Mouse (Mus musculus) heart, embryonic 10.5 days (tissue): ENCODE measurements around the gene H2-Q6. TPM values are rescaled to one million over a fixed set of nuclear protein-coding genes. Genes with fewer than 3 reads are reported as not detected.
"Not testable (repeated sequence)": the region's sequence is repeated elsewhere in the genome, so short reads cannot be mapped to it uniquely, and the experiment has no call there.

Experiments
- DNase-seq: peaks from one replicate; pipeline ENCODE4 v3.0.0-alpha.2; 2017; ENCODE audit warnings: low spot score
- H3K27ac ChIP-seq: fragments of 300-500 bp; sonication (generic); 2 replicates; pipeline ENCODE4 v1.5.1; 2016; ENCODE audit warnings: mild to moderate bottlenecking
- H3K27me3 ChIP-seq: fragments of 300-500 bp; sonication (generic); 2 replicates; pipeline ENCODE4 v1.6.1; 2016; ENCODE audit warnings: mild to moderate bottlenecking; ENCODE audit not compliant: poor library complexity, insufficient read depth, severe bottlenecking
- H3K36me3 ChIP-seq: fragments of 300-500 bp; sonication (generic); 2 replicates; pipeline ENCODE4 v1.6.1; 2016; ENCODE audit warnings: mild to moderate bottlenecking, moderate library complexity
- H3K4me1 ChIP-seq: fragments of 300-500 bp; sonication (generic); 2 replicates; pipeline ENCODE4 v1.6.1; 2016; ENCODE audit warnings: mild to moderate bottlenecking
- H3K4me3 ChIP-seq: fragments of 300-500 bp; sonication (generic); 2 replicates; pipeline ENCODE4 v1.5.1; 2016; ENCODE audit warnings: mild to moderate bottlenecking, moderate library complexity
- H3K9me3 ChIP-seq: fragments of 300-500 bp; sonication (generic); 2 replicates; pipeline ENCODE4 v1.6.1; 2016; ENCODE audit warnings: mild to moderate bottlenecking, moderate library complexity
- WGBS: fragments of 180-500 bp; shearing (Covaris S2); methylation state at CpG from one replicate; pipeline ENCODE4 v1.1.7; 2016; 5-methylcytosine and 5-hydroxymethylcytosine counted together
- polyA plus RNA-seq: library from polyadenylated mRNA; unstranded; fragments of >200 nt; fragmentation: Nextera tagmentation; extraction: Ambion mirVana; gene quantifications from 2 replicates; pipeline ENCODE4 v1.2.1, GENCODE M21; 2016

The H2-Q6 gene
- polyA plus RNA-seq, 1 experiment from 2014 or later, result 4.9 TPM

DNA sequence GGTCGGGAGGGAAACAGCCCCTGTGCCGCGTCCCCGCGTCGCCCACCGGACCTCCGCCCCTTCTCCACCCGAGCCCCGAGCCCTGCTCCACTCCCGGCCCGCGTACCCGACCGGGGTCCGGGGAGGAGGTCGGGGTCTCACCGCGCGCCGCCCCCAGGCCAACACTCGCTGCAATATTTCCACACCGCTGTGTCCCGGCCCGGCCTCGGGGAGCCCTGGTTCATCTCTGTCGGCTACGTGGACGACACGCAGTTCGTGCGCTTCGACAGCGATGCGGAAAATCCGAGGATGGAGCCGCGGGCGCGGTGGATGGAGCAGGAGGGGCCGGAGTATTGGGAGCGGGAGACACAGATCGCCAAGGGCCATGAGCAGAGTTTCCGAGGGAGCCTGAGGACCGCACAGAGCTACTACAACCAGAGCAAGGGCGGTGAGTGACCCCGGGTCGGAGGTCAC lies 14.7 kb downstream of the H2-Q6 start:
- peak; percentile 76 for DNase-seq
- not testable (repeated sequence) for H3K27ac ChIP-seq, H3K4me1 ChIP-seq, H3K9me3 ChIP-seq, H3K36me3 ChIP-seq
- Histone ChIP-seq H3K27me3 (peaks cover 54% of the 10 kb centered on the region), H3K4me3 (peak overlapping the region; percentile 55)
- WGBS, result 2% methylated on average over 47 of the region's 48 CpGs

DNA sequence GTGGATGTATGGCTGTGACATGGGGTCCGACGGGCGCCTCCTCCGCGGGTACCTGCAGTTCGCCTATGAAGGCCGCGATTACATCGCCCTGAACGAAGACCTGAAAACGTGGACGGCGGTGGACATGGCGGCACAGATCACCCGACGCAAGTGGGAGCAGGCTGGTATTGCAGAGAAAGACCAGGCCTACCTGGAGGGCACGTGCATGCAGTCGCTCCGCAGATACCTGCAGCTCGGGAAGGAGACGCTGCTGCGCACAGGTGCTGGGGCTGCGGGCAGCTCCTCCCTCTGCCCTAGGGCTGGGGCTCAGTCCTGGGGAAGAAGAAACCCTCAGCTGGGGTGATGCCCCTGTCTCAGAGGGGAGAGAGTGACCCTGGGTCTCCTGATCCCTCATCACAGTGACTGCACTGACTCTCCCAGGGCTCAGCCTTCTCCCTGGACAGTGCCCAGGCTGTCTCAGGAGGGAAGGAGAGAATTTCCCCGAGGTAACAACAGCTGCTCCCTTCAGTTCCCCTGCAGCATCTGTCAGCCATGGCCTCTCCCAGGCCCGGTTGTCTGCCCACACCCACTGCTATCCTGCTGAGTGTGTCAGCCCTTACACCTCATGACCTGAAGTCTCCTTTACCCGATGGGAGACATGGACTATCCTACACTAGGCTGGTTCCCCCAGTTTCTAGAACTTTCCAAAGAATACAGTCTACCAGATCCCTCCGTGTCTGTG lies 15.4 kb downstream of the H2-Q6 start:
- H3K36me3 ChIP-seq, H3K9me3 ChIP-seq, H3K4me1 ChIP-seq, H3K27ac ChIP-seq: not testable (repeated sequence)
- peak; percentile 74 for DNase-seq
- Histone ChIP-seq H3K4me3 (peak overlapping the region; percentile 55; the same call in 1 of the 2 replicates), H3K27me3 (peaks cover 49% of the 10 kb centered on the region)
- WGBS, result 30% methylated on average over 27 of the region's 27 CpGs

DNA sequence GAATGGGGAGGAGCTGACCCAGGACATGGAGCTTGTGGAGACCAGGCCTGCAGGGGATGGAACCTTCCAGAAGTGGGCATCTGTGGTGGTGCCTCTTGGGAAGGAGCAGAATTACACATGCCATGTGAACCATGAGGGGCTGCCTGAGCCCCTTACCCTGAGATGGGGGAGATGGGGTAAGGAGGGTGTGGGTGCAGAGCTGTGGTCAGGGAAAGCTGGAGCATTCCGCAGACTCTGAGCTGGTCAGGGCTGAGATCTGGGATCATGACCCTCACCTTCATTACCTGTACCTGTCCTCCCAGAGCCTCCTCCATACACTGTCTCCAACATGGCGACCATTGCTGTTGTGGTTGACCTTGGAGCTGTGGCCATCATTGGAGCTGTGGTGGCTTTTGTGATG lies 17.7 kb downstream of the H2-Q6 start:
- 82% methylated on average over 2 of the region's 2 CpGs for WGBS
- H3K27ac ChIP-seq, result not testable (repeated sequence)
- peak; percentile 64 for DNase-seq

DNA sequence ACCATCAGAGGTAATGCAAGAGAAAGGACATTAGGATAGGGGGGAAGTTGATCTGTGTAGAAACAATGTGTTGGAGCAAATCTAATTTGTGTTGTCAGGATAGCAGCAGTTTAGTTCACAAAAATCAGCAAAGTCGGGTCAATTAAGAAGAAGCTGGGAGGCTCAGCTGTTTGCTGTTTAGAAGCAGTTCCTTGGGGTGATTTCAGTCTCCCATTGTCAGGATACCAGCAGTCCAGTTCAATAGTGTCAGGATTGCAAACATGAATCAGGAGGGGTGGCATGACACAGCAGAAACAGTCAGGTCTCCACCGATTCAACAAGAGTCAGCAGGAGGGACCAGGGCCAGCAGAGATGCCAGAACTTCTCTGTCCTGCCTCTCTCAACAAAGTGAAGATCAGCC lies 19.9 kb downstream of the H2-Q6 start:
- H3K4me1 ChIP-seq, H3K27ac ChIP-seq, H3K9me3 ChIP-seq, H3K36me3 ChIP-seq, H3K4me3 ChIP-seq, DNase-seq: not testable (repeated sequence)
- 84% methylated on average over 2 of the region's 2 CpGs for WGBS
- H3K27me3 ChIP-seq, result peaks cover 25% of the 10 kb centered on the region

More for the DNA sequence above, 17.7 kb downstream of the H2-Q6 start:
- not testable (repeated sequence) for H3K36me3 ChIP-seq, H3K4me3 ChIP-seq, H3K4me1 ChIP-seq, H3K9me3 ChIP-seq
- peaks cover 41% of the 10 kb centered on the region for H3K27me3 ChIP-seq

DNA sequence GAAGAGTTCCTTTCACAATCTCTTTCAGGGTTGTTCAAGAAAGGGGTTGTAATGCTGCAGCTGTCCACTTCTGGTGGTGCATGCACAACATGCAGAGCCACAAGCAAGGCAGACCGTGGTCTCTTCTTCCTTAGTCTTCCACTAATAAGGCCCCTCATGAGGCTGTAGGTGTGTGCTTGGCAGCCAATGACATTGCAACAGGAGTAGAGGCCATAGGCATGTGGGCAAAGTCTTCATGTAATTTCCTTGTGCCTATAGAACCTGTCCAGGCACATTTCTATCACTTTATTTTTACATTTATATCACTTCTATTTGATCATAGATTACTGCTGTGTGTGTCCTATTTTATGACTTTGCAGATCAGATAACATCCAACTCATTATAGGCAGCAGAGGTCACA lies 33.6 kb downstream of the H2-Q6 start:
- not testable (repeated sequence) for H3K4me3 ChIP-seq, DNase-seq, H3K27me3 ChIP-seq, H3K9me3 ChIP-seq, H3K27ac ChIP-seq, H3K4me1 ChIP-seq, H3K36me3 ChIP-seq
- WGBS, result no CpG with 5 or more reads among the region's 1 CpGs

DNA sequence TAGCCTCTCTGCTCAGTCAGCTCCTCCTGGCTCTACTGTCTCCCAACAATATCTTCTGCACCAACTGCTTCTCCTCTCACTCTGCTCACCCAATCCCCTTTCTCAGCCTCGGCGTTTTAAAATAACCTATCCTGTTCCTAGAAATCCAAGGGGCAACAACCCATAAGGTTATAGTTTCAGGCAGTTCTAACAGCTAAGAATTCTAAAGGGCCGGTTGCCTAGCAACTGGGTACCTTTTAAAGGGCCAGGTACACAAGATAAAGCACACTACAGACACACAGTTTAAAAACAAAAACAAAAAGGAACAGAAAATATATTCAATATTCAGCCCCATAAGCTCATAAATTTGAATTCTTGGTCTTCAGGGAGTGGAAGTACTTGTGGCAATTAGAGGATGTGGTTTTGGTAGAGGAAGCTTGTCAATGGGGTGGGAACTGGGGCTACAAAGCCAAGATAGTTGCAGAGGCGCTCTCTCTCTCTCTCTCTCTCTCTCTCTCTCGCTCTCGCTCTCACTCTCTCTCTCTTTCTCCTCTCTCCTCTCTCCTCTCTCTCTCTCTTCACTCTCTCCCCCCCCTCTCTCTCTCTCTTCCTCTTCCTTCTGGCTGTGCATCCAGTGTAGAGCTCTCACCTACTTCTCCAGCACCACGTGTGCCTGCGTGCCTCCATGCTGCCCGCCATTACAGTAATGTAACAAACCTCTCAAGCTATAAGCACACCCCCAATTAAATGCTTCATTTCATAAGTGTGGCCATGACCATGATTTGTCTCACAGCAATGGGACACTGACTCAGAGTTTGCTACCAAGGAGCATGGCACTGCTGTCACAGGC lies 36.1 kb downstream of the H2-Q6 start:
- H3K4me3 ChIP-seq, DNase-seq, H3K27ac ChIP-seq, H3K36me3 ChIP-seq, H3K4me1 ChIP-seq, H3K27me3 ChIP-seq, H3K9me3 ChIP-seq: not testable (repeated sequence)
- 63% methylated on average over 3 of the region's 9 CpGs for WGBS

DNA sequence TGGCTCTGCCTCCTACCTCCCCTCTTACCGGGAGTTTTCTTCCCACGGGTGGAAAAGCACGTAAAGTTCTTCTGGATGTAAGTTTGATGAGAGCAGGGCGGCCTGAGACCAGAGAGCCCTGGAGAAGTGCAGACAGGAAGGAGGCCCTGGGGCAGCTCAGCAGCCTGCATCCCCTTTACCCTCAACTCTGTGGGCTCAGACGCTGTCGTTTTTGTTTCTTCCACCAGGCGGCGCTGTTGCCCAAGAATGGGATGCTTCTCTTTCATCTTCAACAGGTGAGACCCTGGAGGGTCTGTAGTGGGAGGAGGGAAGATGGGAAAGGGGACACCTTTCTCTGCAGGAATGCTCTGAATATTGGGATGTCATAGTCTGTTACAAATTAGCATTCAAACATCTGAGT lies 41.0 kb downstream of the H2-Q6 start:
- DNase-seq, H3K4me3 ChIP-seq, H3K36me3 ChIP-seq, H3K27ac ChIP-seq, H3K9me3 ChIP-seq: not testable (repeated sequence)
- 7% methylated on average over 8 of the region's 8 CpGs for WGBS
- Histone ChIP-seq H3K27me3 (peaks cover 25% of the 10 kb centered on the region), H3K4me1 (peaks cover 10% of the 10 kb centered on the region)

DNA sequence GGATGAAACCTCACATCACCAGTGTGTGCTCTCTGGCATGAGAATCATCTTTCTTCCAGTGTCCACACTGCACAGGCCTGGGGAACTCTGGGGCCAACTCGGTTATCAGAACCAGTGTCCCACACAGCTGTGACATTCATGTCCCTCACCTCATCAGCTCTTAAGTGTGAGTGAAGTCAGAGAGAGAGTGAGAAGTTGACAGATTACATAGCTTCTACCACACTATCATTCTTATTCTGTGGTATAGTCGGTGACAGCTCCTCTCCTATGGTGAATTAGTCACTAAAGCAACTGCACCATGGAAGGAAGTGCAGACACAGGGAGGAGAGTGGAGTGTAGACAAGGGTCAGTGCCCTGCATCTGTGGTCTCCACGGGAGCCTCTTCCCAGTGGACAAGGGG lies 44.3 kb downstream of the H2-Q6 start:
- not testable (repeated sequence) for H3K9me3 ChIP-seq, DNase-seq, H3K4me3 ChIP-seq, H3K36me3 ChIP-seq, H3K27ac ChIP-seq
- peaks cover 53% of the 10 kb centered on the region for H3K27me3 ChIP-seq
- peaks cover 12% of the 10 kb centered on the region for H3K4me1 ChIP-seq
- WGBS, result 50% methylated on average over 3 of the region's 3 CpGs

DNA sequence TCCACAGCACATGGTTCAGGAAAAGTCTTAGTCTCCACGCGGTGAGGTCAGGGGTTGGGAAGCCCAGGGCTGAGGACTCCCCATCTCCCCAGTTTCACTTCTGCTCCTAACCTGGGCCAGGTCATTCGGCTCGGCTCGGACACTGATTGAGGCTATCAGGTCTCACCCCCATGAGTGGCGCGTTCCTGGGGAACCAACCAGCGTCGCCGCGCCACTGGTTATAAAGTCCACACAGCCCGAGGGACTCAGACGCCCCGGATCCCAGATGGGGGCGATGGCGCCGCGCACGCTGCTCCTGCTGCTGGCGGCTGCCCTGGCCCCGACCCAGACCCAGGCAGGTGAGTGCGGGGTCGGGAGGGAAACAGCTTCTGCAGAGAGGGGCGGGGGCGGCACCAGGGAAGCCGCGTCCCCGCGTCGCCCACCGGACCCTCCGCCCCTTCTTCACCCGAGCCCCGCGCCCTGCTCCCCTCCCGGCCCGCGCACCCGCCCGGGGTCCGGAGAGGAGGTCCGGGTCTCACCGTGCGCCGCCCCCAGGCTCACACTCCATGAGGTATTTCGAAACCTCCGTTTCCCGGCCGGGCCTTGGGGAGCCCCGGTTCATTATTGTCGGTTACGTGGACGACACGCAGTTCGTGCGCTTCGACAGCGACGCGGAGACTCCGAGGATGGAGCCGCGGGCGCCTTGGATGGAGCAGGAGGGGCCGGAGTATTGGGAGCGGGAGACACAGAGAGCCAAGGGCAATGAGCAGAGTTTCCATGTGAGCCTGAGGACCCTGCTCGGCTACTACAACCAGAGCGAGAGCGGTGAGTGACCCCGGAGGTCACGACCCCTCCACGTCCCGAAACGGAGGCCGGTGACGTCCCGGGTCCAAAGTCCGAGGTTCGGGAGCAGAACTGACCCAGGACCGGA lies 45.4 kb downstream of the H2-Q6 start, which contains the start of gene H2-Q10:
TSS of gene H2-Q10 (plus strand) at position 248 of the 910 bp plus-strand sequence.
- Histone ChIP-seq H3K9me3 (no peaks in the 10 kb centered on the region), H3K4me3 (peak within 1 kb of the TSS; percentile 61), H3K27ac (peak within 1 kb of the TSS; percentile 7; the same call in 1 of the 2 replicates), H3K27me3 (peaks cover 58% of the 10 kb centered on the region), H3K36me3 (no peaks in the 10 kb centered on the region), H3K4me1 (peaks cover 12% of the 10 kb centered on the region)
- WGBS, result under 1% methylated on average over 80 of the region's 80 CpGs
- DNase-seq, result no peak

Other genes with a start within 250 kb of the H2-Q6 start
- gene Aif1, start 248.8 kb upstream of the H2-Q6 start, polyA plus RNA-seq, result 0.85 and 2.1 TPM in 2 replicates
- 1.5 and 2.2 TPM in 2 replicates for gene Lst1, start 236.4 kb upstream of the H2-Q6 start, polyA plus RNA-seq
- 0.15 TPM in 1 of 2 replicates, not detected in the other for gene Ltb, start 230.4 kb upstream of the H2-Q6 start, polyA plus RNA-seq
- 0.15 TPM in 1 of 2 replicates, not detected in the other for gene Tnf, start 222.8 kb upstream of the H2-Q6 start, polyA plus RNA-seq
- not detected in 2 replicates for gene Lta, start 219.5 kb upstream of the H2-Q6 start, polyA plus RNA-seq
- 0.30 TPM in 1 of 2 replicates, not detected in the other for gene Gm16181, start 204.0 kb upstream of the H2-Q6 start, polyA plus RNA-seq
- gene Atp6v1g2, start 191.2 kb upstream of the H2-Q6 start, polyA plus RNA-seq, result 6.5 and 10.1 TPM in 2 replicates
- 8.4 and 10.4 TPM in 2 replicates for gene Nfkbil1, start 189.1 kb upstream of the H2-Q6 start, polyA plus RNA-seq
- gene Ddx39b, start 183.1 kb upstream of the H2-Q6 start, polyA plus RNA-seq, result 367 and 489 TPM in 2 replicates
- gene H2-D1, start 162.1 kb upstream of the H2-Q6 start, polyA plus RNA-seq, result 22.5 and 25.0 TPM in 2 replicates
- 0.80 and 1.2 TPM in 2 replicates for gene H2-Q1, start 104.4 kb upstream of the H2-Q6 start, polyA plus RNA-seq
- 11.2 and 15.9 TPM in 2 replicates for gene H2-Q2, start 82.6 kb upstream of the H2-Q6 start, polyA plus RNA-seq
- 1.8 and 2.1 TPM in 2 replicates for gene H2-Q4, start 45.2 kb upstream of the H2-Q6 start, polyA plus RNA-seq
- gene H2-Q7, start 14.3 kb downstream of the H2-Q6 start, polyA plus RNA-seq, result 2.2 and 12.2 TPM in 2 replicates
- 0.25 and 4.7 TPM in 2 replicates for gene H2-Q10, start 45.2 kb downstream of the H2-Q6 start, polyA plus RNA-seq
- 0.09 TPM in 1 of 2 replicates, not detected in the other for gene Pou5f1, start 81.2 kb downstream of the H2-Q6 start, polyA plus RNA-seq
- gene Tcf19, start 92.0 kb downstream of the H2-Q6 start, polyA plus RNA-seq, result 43.1 and 43.8 TPM in 2 replicates
- 17.2 and 17.9 TPM in 2 replicates for gene Cchcr1, start 92.2 kb downstream of the H2-Q6 start, polyA plus RNA-seq
- 0.81 and 1.1 TPM in 2 replicates for gene Psors1c2, start 108.4 kb downstream of the H2-Q6 start, polyA plus RNA-seq
- 0.20 and 0.63 TPM in 2 replicates for gene Cdsn, start 127.3 kb downstream of the H2-Q6 start, polyA plus RNA-seq
- not detected in 2 replicates for gene 2300002M23Rik, start 142.6 kb downstream of the H2-Q6 start, polyA plus RNA-seq
- not detected in 2 replicates for gene Sfta2, start 176.7 kb downstream of the H2-Q6 start, polyA plus RNA-seq
- not detected in 2 replicates for gene Gm9573, start 201.8 kb downstream of the H2-Q6 start, polyA plus RNA-seq
- 0.52 and 0.60 TPM in 2 replicates for gene Mucl3, start 218.8 kb downstream of the H2-Q6 start, polyA plus RNA-seq
- gene Vars2, start 242.7 kb downstream of the H2-Q6 start, polyA plus RNA-seq, result 17.5 and 18.6 TPM in 2 replicates
- 34.7 and 43.5 TPM in 2 replicates for gene Gtf2h4, start 248.9 kb downstream of the H2-Q6 start, polyA plus RNA-seq